Mouse (Mus musculus) neural tube, embryonic 13.5 days (tissue): ENCODE data around the gene Prpsap2. TPM values are rescaled to one million over a fixed set of nuclear protein-coding genes. Genes with fewer than 3 reads are reported as not detected.

Experiments used
- ATAC-seq: fragments of 200-750 bp; cut with Nextera tagmentation; 2 replicates; pipeline ENCODE4 v1.8.0; 2017; ENCODE audit warnings: low read depth, mild to moderate bottlenecking, moderate TSS enrichment, moderate library complexity
- H3K27ac ChIP-seq: fragments of 300-500 bp; sonication (generic); replicated peaks from 2 replicates; pipeline ENCODE4 v1.5.1; 2015; ENCODE audit warnings: moderate library complexity, mild to moderate bottlenecking, inconsistent platforms
- H3K27me3 ChIP-seq: fragments of 300-500 bp; sonication (generic); 2 replicates; pipeline ENCODE4 v1.6.1; 2015; ENCODE audit warnings: mild to moderate bottlenecking, inconsistent platforms
- H3K36me3 ChIP-seq: fragments of 300-500 bp; sonication (generic); 2 replicates; pipeline ENCODE4 v1.6.1; 2015; ENCODE audit warnings: mild to moderate bottlenecking, inconsistent platforms
- H3K4me1 ChIP-seq: fragments of 300-500 bp; sonication (generic); replicated peaks from 2 replicates; pipeline ENCODE4 v1.6.1; 2015; ENCODE audit warnings: inconsistent platforms
- H3K4me2 ChIP-seq: fragments of 300-500 bp; sonication (generic); 2 replicates; pipeline ENCODE4 v1.6.1; 2015; ENCODE audit warnings: inconsistent platforms, mild to moderate bottlenecking, moderate library complexity
- H3K4me3 ChIP-seq: fragments of 300-500 bp; sonication (generic); 2 replicates; pipeline ENCODE4 v1.5.1; 2015; ENCODE audit warnings: mild to moderate bottlenecking, inconsistent platforms
- H3K9ac ChIP-seq: fragments of 300-500 bp; sonication (generic); 2 replicates; pipeline ENCODE4 v1.6.1; 2015; ENCODE audit warnings: moderate library complexity, mild to moderate bottlenecking, inconsistent platforms
- H3K9me3 ChIP-seq: fragments of 300-500 bp; sonication (generic); 2 replicates; pipeline ENCODE4 v1.6.1; 2016; ENCODE audit warnings: inconsistent platforms
- WGBS: fragments of 180-500 bp; shearing (Covaris S2); methylation state at CpG from one replicate; pipeline ENCODE4 v1.1.7; 2015; 5-methylcytosine and 5-hydroxymethylcytosine counted together
- polyA plus RNA-seq: library from polyadenylated mRNA; unstranded; fragments of >200 nt; fragmentation: Nextera tagmentation; extraction: Ambion mirVana; gene quantifications from 2 replicates; pipeline ENCODE4 v1.2.1, GENCODE M21; 2015

The Prpsap2 gene
- polyA plus RNA-seq, 1 experiment from 2014 or later: 51.8 TPM

- Histone ChIP-seq H3K9me3 (no peaks in the 10 kb centered on the region), H3K4me2 (no peak overlapping the region), H3K27ac (no peak overlapping the region), H3K4me3 (no peak overlapping the region), H3K27me3 (no peaks in the 10 kb centered on the region), H3K9ac (peak overlapping the region; percentile 32; the same call in 1 of the 2 replicates), H3K36me3 (no peaks in the 10 kb centered on the region), H3K4me1 (peaks cover 11% of the 10 kb centered on the region)
- WGBS: 48% methylated on average over 11 of the region's 11 CpGs
- peak; percentile 95 for ATAC-seq
These were observed 47.4 kb downstream of the Prpsap2 start for GRCm38 (mm10) chr11:61714346-61715117.

GRCm38 (mm10) chr11:61713157-61713855 is 48.6 kb downstream of the Prpsap2 start:
- no peaks in the 10 kb centered on the region for H3K27me3 ChIP-seq
- no peaks in the 10 kb centered on the region for H3K9me3 ChIP-seq
- no peak overlapping the region for H3K4me2 ChIP-seq
- 46% methylated on average over 15 of the region's 15 CpGs for WGBS
- peaks cover 8% of the 10 kb centered on the region for H3K4me1 ChIP-seq
- H3K9ac ChIP-seq: no peak overlapping the region
- ATAC-seq: no peak
- no peaks in the 10 kb centered on the region for H3K36me3 ChIP-seq
- no peak overlapping the region for H3K4me3 ChIP-seq
- H3K27ac ChIP-seq: no peak overlapping the region

DNA sequence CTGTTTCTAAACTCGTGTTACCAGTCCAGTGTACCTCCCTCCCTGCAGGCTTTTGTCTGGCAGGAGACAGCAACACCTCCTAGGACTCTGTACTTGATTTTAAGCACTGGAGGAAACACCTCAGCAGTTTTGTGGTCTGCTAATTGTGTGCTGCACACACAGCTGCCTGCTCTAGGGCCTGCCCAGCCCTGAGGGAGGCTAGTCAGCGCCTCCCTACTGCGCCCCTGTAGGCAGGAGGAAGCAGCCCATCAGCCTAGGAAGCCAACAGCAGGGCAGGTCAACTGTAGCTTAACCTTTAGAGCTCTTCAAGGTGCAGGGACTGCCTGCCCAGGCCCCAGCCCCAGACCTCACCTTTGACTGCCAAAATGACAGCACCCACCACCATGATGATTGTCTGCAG is 53.0 kb downstream of the Prpsap2 start:
- no peaks in the 10 kb centered on the region for H3K4me1 ChIP-seq

GRCm38 (mm10) chr11:61706232-61706631 is 55.7 kb downstream of the Prpsap2 start:
- no peak for ATAC-seq
- H3K9me3 ChIP-seq: no peaks in the 10 kb centered on the region
- no peak overlapping the region for H3K4me2 ChIP-seq
- 76% methylated on average over 4 of the region's 4 CpGs for WGBS
- no peak overlapping the region for H3K4me3 ChIP-seq
- no peaks in the 10 kb centered on the region for H3K36me3 ChIP-seq
- H3K27me3 ChIP-seq: no peaks in the 10 kb centered on the region
- H3K9ac ChIP-seq: no peak overlapping the region
- no peak overlapping the region for H3K27ac ChIP-seq
- H3K4me1 ChIP-seq: 0 out of 2 replicates have a peak, but pooled peaks cover 3% of the 10 kb centered on the region

More for the DNA sequence above, 53.0 kb downstream of the Prpsap2 start:
- H3K4me3 ChIP-seq: no peak overlapping the region
- H3K27me3 ChIP-seq: no peaks in the 10 kb centered on the region
- peak overlapping the region; percentile 17; the same call in 1 of the 2 replicates for H3K9ac ChIP-seq
- no peak overlapping the region for H3K4me2 ChIP-seq
- no peaks in the 10 kb centered on the region for H3K9me3 ChIP-seq
- H3K27ac ChIP-seq: no peak overlapping the region
- H3K36me3 ChIP-seq: no peaks in the 10 kb centered on the region
- ATAC-seq: no peak
- WGBS: 65% methylated on average over 3 of the region's 3 CpGs

GRCm38 (mm10) chr11:61705581-61705980 is 56.3 kb downstream of the Prpsap2 start:
- Histone ChIP-seq H3K4me3 (no peak overlapping the region), H3K9me3 (no peaks in the 10 kb centered on the region), H3K27me3 (no peaks in the 10 kb centered on the region), H3K27ac (no peak overlapping the region), H3K36me3 (no peaks in the 10 kb centered on the region), H3K4me2 (no peak overlapping the region), H3K9ac (no peak overlapping the region), H3K4me1 (peaks cover 5% of the 10 kb centered on the region)
- no peak for ATAC-seq
- WGBS: 78% methylated on average over 2 of the region's 2 CpGs

DNA sequence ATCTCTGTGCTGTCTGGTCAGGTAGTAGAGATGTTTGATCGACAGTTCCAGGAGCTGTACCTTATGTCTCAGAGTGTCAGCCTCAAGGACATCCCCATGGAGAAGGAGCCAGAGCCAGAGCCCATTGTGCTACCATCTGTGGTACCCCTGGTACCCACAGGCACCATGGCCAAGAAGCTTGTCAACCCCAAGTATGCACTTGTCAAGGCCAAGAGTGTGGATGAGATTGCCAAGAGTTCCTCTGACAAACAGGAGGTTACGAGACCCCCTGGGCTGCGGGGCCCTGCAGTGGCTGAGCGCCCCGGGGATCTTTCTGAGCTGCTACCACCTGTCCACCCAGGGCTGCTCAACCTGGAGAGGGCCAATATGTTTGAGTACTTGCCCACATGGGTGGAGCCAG is 59.4 kb downstream of the Prpsap2 start:
- no peak for ATAC-seq
- WGBS: 97% methylated on average over 5 of the region's 5 CpGs
- no peaks in the 10 kb centered on the region for H3K27me3 ChIP-seq
- no peak overlapping the region for H3K4me3 ChIP-seq
- no peak overlapping the region for H3K4me2 ChIP-seq
- H3K36me3 ChIP-seq: no peaks in the 10 kb centered on the region
- H3K9me3 ChIP-seq: no peaks in the 10 kb centered on the region
- H3K4me1 ChIP-seq: peaks cover 15% of the 10 kb centered on the region
- H3K9ac ChIP-seq: no peak overlapping the region
- no peak overlapping the region for H3K27ac ChIP-seq

DNA sequence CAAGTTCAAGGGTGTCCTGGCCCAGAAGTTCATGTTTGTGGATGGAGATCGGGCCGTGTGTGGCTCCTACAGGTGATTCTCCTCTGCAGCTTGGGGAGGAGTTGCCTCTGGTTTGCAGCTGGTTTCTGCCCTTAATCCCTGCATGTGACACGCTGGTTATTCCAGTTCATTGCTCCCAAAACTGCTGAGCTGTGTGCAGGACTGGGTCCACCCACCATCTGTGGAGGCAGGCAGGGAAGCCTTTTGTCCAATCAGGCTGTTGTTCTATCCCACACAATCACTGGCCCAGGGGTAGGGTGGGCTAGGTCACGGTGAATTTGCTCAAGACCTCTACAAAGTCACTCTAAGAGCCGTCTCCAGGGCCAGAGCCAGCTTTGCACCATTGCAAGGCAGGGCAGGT is 60.2 kb downstream of the Prpsap2 start:
- 39% methylated on average over 5 of the region's 5 CpGs for WGBS
- no peak overlapping the region for H3K4me3 ChIP-seq
- peaks cover 15% of the 10 kb centered on the region for H3K4me1 ChIP-seq
- ATAC-seq: no peak
- H3K27me3 ChIP-seq: no peaks in the 10 kb centered on the region
- H3K9me3 ChIP-seq: no peaks in the 10 kb centered on the region
- H3K36me3 ChIP-seq: no peaks in the 10 kb centered on the region
- H3K4me2 ChIP-seq: no peak overlapping the region
- no peak overlapping the region for H3K27ac ChIP-seq
- no peak overlapping the region for H3K9ac ChIP-seq

GRCm38 (mm10) chr11:61699933-61700332 is 62.0 kb downstream of the Prpsap2 start:
- Histone ChIP-seq H3K9me3 (no peaks in the 10 kb centered on the region), H3K36me3 (no peaks in the 10 kb centered on the region), H3K4me3 (no peak overlapping the region), H3K4me2 (no peak overlapping the region), H3K4me1 (peaks cover 15% of the 10 kb centered on the region), H3K9ac (no peak overlapping the region), H3K27me3 (no peaks in the 10 kb centered on the region), H3K27ac (no peak overlapping the region)
- WGBS: 39% methylated on average over 4 of the region's 4 CpGs
- ATAC-seq: no peak; the same call in 1 of the 2 replicates

DNA sequence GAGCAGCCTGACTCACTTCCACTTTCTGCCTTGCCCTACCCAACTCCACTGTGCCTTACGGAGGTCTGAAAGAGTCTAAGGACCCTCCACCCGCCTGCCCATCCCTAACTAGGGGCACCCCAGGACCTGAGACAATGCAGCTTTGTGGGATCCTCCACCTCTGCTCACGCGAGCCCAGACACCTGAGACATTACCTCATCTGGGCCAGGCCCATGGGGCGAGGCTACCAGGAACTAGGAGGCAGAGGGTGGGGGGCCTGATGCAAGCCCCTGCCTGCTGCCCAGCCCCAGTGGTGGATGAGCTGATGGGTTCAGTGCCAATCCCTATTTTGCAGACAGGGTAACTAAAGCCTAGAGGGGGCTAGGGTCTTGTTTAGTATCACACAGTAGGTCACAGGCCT is 62.4 kb downstream of the Prpsap2 start:
- Histone ChIP-seq H3K9ac (no peak overlapping the region), H3K4me1 (peaks cover 15% of the 10 kb centered on the region), H3K27ac (no peak overlapping the region), H3K4me3 (no peak overlapping the region), H3K9me3 (no peaks in the 10 kb centered on the region), H3K27me3 (no peaks in the 10 kb centered on the region), H3K36me3 (no peaks in the 10 kb centered on the region), H3K4me2 (no peak overlapping the region)
- no peak for ATAC-seq
- WGBS: 86% methylated on average over 5 of the region's 5 CpGs

GRCm38 (mm10) chr11:61698852-61699251 is 63.0 kb downstream of the Prpsap2 start:
- H3K9me3 ChIP-seq: no peaks in the 10 kb centered on the region
- H3K9ac ChIP-seq: no peak overlapping the region
- no peaks in the 10 kb centered on the region for H3K36me3 ChIP-seq
- H3K4me1 ChIP-seq: peaks cover 15% of the 10 kb centered on the region
- no peaks in the 10 kb centered on the region for H3K27me3 ChIP-seq
- ATAC-seq: no peak
- H3K4me2 ChIP-seq: no peak overlapping the region
- H3K4me3 ChIP-seq: no peak overlapping the region
- no peak overlapping the region for H3K27ac ChIP-seq

GRCm38 (mm10) chr11:61692996-61693395 is 68.9 kb downstream of the Prpsap2 start:
- 90% methylated on average over 5 of the region's 5 CpGs for WGBS
- no peak for ATAC-seq
- no peak overlapping the region for H3K4me2 ChIP-seq

GRCm38 (mm10) chr11:61687595-61687994 is 74.3 kb downstream of the Prpsap2 start:
- Histone ChIP-seq H3K4me1 (peaks cover 13% of the 10 kb centered on the region), H3K4me2 (no peak overlapping the region), H3K27me3 (peaks cover 39% of the 10 kb centered on the region), H3K9ac (no peak overlapping the region), H3K9me3 (no peaks in the 10 kb centered on the region), H3K27ac (no peak overlapping the region), H3K4me3 (no peak overlapping the region), H3K36me3 (no peaks in the 10 kb centered on the region)
- no peak for ATAC-seq
- WGBS: 43% methylated on average over 2 of the region's 2 CpGs

More at GRCm38 (mm10) chr11:61692996-61693395, 68.9 kb downstream of the Prpsap2 start:
- H3K27me3 ChIP-seq: no peaks in the 10 kb centered on the region; the same call in 1 of the 2 replicates
- H3K27ac ChIP-seq: no peak overlapping the region
- no peak overlapping the region for H3K4me3 ChIP-seq
- no peaks in the 10 kb centered on the region for H3K9me3 ChIP-seq
- no peak overlapping the region for H3K9ac ChIP-seq
- no peaks in the 10 kb centered on the region for H3K4me1 ChIP-seq
- no peaks in the 10 kb centered on the region for H3K36me3 ChIP-seq
